Mouse (Mus musculus): ENCODE results near the gene Tceal5. TPM values are rescaled to one million over a fixed set of nuclear protein-coding genes. Genes with fewer than 3 reads are reported as not detected.
"Not testable (repeated sequence)": the region's sequence is repeated elsewhere in the genome, so short reads cannot be mapped to it uniquely, and the experiment has no call there.

The Tceal5 gene
- polyA plus RNA-seq, 1 experiment from 2014 or later = 5.8 TPM

GRCm38 (mm10) chrX:136214729-136215677 lies 11.3 kb upstream of the Tceal5 start, which contains the start of the genes Tceal7 and Bex1:
Tceal7 (plus strand) TSS chrX:136214779.
Bex1 (minus strand) TSS chrX:136215513.
- H3K27me3 ChIP-seq (replicated peaks); H3K27ac ChIP-seq; H3K36me3 ChIP-seq; H3K4me1 ChIP-seq; H3K9ac ChIP-seq; H3K9me3 ChIP-seq (replicated peaks): not testable (repeated sequence)
- Histone ChIP-seq H3K4me2 (peak within 1 kb of the TSS; percentile 50), H3K4me3 (peak within 1 kb of the TSS; percentile 37)
- peak; percentile 94 for ATAC-seq
- WGBS (ENCODE audit: insufficient replicate concordance) = 25% methylated on average over 9 of the region's 67 CpGs

GRCm38 (mm10) chrX:136213396-136213795 lies 9.7 kb upstream of the Tceal5 start:
- 65% methylated on average over 2 of the region's 2 CpGs for WGBS (ENCODE audit: insufficient replicate concordance)
- H3K9ac ChIP-seq = no peak overlapping the region
- no peaks in the 10 kb centered on the region for H3K36me3 ChIP-seq
- no peak overlapping the region for H3K27ac ChIP-seq
- no peaks in the 10 kb centered on the region for H3K4me1 ChIP-seq
- no peak overlapping the region for H3K4me2 ChIP-seq
- no peaks in the 10 kb centered on the region for H3K9me3 ChIP-seq (replicated peaks)
- peaks cover 10% of the 10 kb centered on the region for H3K27me3 ChIP-seq (replicated peaks)
- ATAC-seq = no peak
- no peak overlapping the region for H3K4me3 ChIP-seq

GRCm38 (mm10) chrX:136204406-136204805 lies 730 bp upstream of the Tceal5 start:
- H3K4me1 ChIP-seq = no peaks in the 10 kb centered on the region

GRCm38 (mm10) chrX:136203257-136203656 lies 419 bp downstream of the Tceal5 start:
- Histone ChIP-seq H3K4me2 (peak overlapping the region; percentile 47), H3K27me3 (replicated peaks) (peaks cover 17% of the 10 kb centered on the region), H3K4me3 (peak overlapping the region; percentile 32), H3K36me3 (no peaks in the 10 kb centered on the region), H3K27ac (no peak overlapping the region), H3K9me3 (replicated peaks) (no peaks in the 10 kb centered on the region), H3K9ac (no peak overlapping the region), H3K4me1 (no peaks in the 10 kb centered on the region)
- WGBS (ENCODE audit: insufficient replicate concordance) = 20% methylated on average over 7 of the region's 7 CpGs
- ATAC-seq = no peak

More at GRCm38 (mm10) chrX:136204406-136204805, 730 bp upstream of the Tceal5 start:
- H3K4me3 ChIP-seq = no peak overlapping the region
- H3K27me3 ChIP-seq (replicated peaks) = peaks cover 17% of the 10 kb centered on the region
- no peak overlapping the region for H3K9ac ChIP-seq
- no peak overlapping the region for H3K4me2 ChIP-seq
- H3K36me3 ChIP-seq = no peaks in the 10 kb centered on the region
- no peaks in the 10 kb centered on the region for H3K9me3 ChIP-seq (replicated peaks)
- H3K27ac ChIP-seq = no peak overlapping the region
- WGBS (ENCODE audit: insufficient replicate concordance) = 59% methylated on average over 6 of the region's 6 CpGs
- ATAC-seq = no peak

GRCm38 (mm10) chrX:136196873-136197272 lies 6.8 kb downstream of the Tceal5 start:
- ATAC-seq = no peak
- H3K9me3 ChIP-seq (replicated peaks) = no peaks in the 10 kb centered on the region
- peaks cover 5% of the 10 kb centered on the region; the same call in 1 of the 2 replicates for H3K27me3 ChIP-seq (replicated peaks)
- H3K4me1 ChIP-seq = no peaks in the 10 kb centered on the region
- no peak overlapping the region for H3K4me2 ChIP-seq
- no peak overlapping the region for H3K27ac ChIP-seq
- 47% methylated on average over 1 of the region's 1 CpGs for WGBS (ENCODE audit: insufficient replicate concordance)
- H3K36me3 ChIP-seq = no peaks in the 10 kb centered on the region
- no peak overlapping the region for H3K4me3 ChIP-seq
- no peak overlapping the region for H3K9ac ChIP-seq

- whole genome bisulfite sequencing (ENCODE audit: insufficient replicate concordance) = 59% methylated on average over 16 of the region's 16 CpGs
- Histone ChIP-seq H3K4me1 (no peaks in the 10 kb centered on the region), H3K9me3 (replicated peaks) (no peaks in the 10 kb centered on the region), H3K36me3 (no peaks in the 10 kb centered on the region), H3K27ac (no peak overlapping the region), H3K4me2 (no peak overlapping the region), H3K27me3 (replicated peaks) (no peaks in the 10 kb centered on the region), H3K4me3 (no peak overlapping the region), H3K9ac (no peak overlapping the region)
- ATAC-seq = no peak
Measured at GRCm38 (mm10) chrX:136195193-136195944, 8.3 kb downstream of the Tceal5 start.

- Histone ChIP-seq H3K27me3 (replicated peaks) (0 out of 2 replicates have a peak, but pooled peaks cover 3% of the 10 kb centered on the region), H3K9me3 (replicated peaks) (no peaks in the 10 kb centered on the region), H3K4me2 (no peak overlapping the region), H3K9ac (no peak overlapping the region), H3K27ac (no peak overlapping the region), H3K4me1 (no peaks in the 10 kb centered on the region), H3K4me3 (no peak overlapping the region), H3K36me3 (no peaks in the 10 kb centered on the region)
- 75% methylated on average over 1 of the region's 1 CpGs for WGBS (ENCODE audit: insufficient replicate concordance)
- no peak for ATAC-seq
Measured at GRCm38 (mm10) chrX:136183107-136183506, 20.6 kb downstream of the Tceal5 start.

GRCm38 (mm10) chrX:136180897-136181553 lies 22.7 kb downstream of the Tceal5 start:
- Histone ChIP-seq H3K4me2 (no peak overlapping the region), H3K36me3 (no peaks in the 10 kb centered on the region), H3K9me3 (replicated peaks) (no peaks in the 10 kb centered on the region), H3K9ac (no peak overlapping the region), H3K4me1 (no peaks in the 10 kb centered on the region), H3K27ac (no peak overlapping the region), H3K27me3 (replicated peaks) (0 out of 2 replicates have a peak, but pooled peaks cover 3% of the 10 kb centered on the region), H3K4me3 (no peak overlapping the region)
- ATAC-seq = peak; percentile 30; the same call in 1 of the 2 replicates
- 35% methylated on average over 9 of the region's 11 CpGs for WGBS (ENCODE audit: insufficient replicate concordance)

GRCm38 (mm10) chrX:136172786-136173185 lies 30.9 kb downstream of the Tceal5 start:
- Histone ChIP-seq H3K4me3 (peak overlapping the region; percentile 69; the same call in 1 of the 2 replicates), H3K4me2 (peak overlapping the region; percentile 71), H3K9me3 (replicated peaks) (no peaks in the 10 kb centered on the region), H3K36me3 (peaks cover 7% of the 10 kb centered on the region), H3K4me1 (0 out of 2 replicates have a peak, but pooled peaks cover 3% of the 10 kb centered on the region), H3K27me3 (replicated peaks) (no peaks in the 10 kb centered on the region), H3K27ac (0 out of 2 replicates have a peak overlapping the region, but pooled peaks have one; percentile 26), H3K9ac (peak overlapping the region; percentile 45; the same call in 1 of the 2 replicates)
- WGBS (ENCODE audit: insufficient replicate concordance) = 27% methylated on average over 10 of the region's 10 CpGs
- no peak for ATAC-seq

GRCm38 (mm10) chrX:136172118-136172551 lies 31.5 kb downstream of the Tceal5 start, which contains the start of gene Tceal8:
Tceal8 (minus strand) TSS chrX:136172342.
- peak within 1 kb of the TSS; percentile 69 for H3K4me3 ChIP-seq
- peaks cover 7% of the 10 kb centered on the region for H3K36me3 ChIP-seq
- 14% methylated on average over 10 of the region's 10 CpGs for WGBS (ENCODE audit: insufficient replicate concordance)
- H3K4me1 ChIP-seq = 0 out of 2 replicates have a peak, but pooled peaks cover 3% of the 10 kb centered on the region
- no peaks in the 10 kb centered on the region for H3K27me3 ChIP-seq (replicated peaks)
- no peaks in the 10 kb centered on the region for H3K9me3 ChIP-seq (replicated peaks)
- peak within 1 kb of the TSS; percentile 71 for H3K4me2 ChIP-seq
- peak; percentile 92 for ATAC-seq
- H3K27ac ChIP-seq = peak within 1 kb of the TSS; percentile 85
- H3K9ac ChIP-seq = peak within 1 kb of the TSS; percentile 77

Measured in liver, embryonic 12.5 days (tissue).